Mouse (Mus musculus) Patski (cell line): ENCODE measurements around the gene Hivep3. TPM values are rescaled to one million over a fixed set of nuclear protein-coding genes. Genes with fewer than 3 reads are reported as not detected.

Source experiments
- ATAC-seq: fragments of 100-300 bp; one replicate; pipeline ENCODE4 v1.8.0; 2021
- CTCF ChIA-PET: fragments of 350-600 bp; sonication (Branson Sonifier 250); formaldehyde crosslinking; loops from one replicate; lab custom pipeline; 2022; ENCODE audit warnings: inconsistent platforms; lab: Charles Lee
- POLR2A ChIA-PET: fragments of 350-600 bp; sonication (Branson Sonifier 250); formaldehyde crosslinking; loops from one replicate; lab custom pipeline; 2022; ENCODE audit warnings: antibody characterized with exemption, inconsistent platforms; lab: Charles Lee
- DNase-seq: peaks from one replicate; pipeline ENCODE4 v3.0.0-alpha.2; 2011; ENCODE audit warnings: low read depth, low spot score
- H3K27me3 ChIP-seq: fragments of 371-371 bp; one replicate; pipeline ENCODE4 v1.5.1; 2021
- CTCF ChIP-seq: fragments of 100-300 bp; IDR thresholded peaks from one replicate; pipeline ENCODE4 v1.5.1; 2021
- in situ Hi-C: fragments of 300-500 bp; cut with MboI; formaldehyde crosslinking; loops from 3 replicates; pipeline ENCODE4 v1.11.1; 2018; ENCODE audit warnings: low pct_unique_long_range_greater_than_20kb, mixed read lengths
- polyA plus RNA-seq: library from polyadenylated mRNA; unstranded; gene quantifications from one replicate; pipeline ENCODE4 v1.2.3, GENCODE M21; 2021

Hivep3 gene
- polyA plus RNA-seq, 1 experiment from 2014 or later, result 4.4 TPM

- ChIA-PET CTCF (no interaction called here), POLR2A (no interaction called here)
- ATAC-seq (no peak), DNase-seq (no peak)
- no peak for TF ChIP-seq CTCF
- no peaks in the 10 kb centered on the region for H3K27me3 ChIP-seq
- in situ Hi-C loops, result no loop called here
Measured at GRCm38 (mm10) chr4:119921723-119922266, 188.2 kb downstream of the Hivep3 start.

DNA sequence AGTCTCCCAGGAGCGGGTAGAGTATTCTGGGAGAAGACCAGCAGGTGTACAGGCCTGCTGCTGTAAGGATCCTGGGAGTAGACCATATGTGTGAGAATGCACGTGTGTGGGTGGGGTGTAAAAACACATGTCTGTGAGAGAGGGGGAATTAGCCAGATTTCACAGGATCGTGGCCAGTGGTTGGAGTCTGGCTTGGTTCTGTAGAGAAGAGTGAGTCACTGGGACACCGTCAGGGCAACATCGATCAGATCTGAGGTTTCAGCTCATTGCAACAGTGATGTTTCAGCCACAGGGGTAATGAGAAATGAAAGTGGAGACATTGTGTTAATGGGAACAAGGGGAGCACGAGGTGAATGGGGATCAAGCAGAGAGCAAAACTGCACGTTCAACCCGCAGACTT is 189.4 kb downstream of the Hivep3 start:
- in situ Hi-C loops, result no loop called here
- no peak for TF ChIP-seq CTCF
- ChIA-PET CTCF (no interaction called here), POLR2A (no interaction called here)
- ATAC-seq (no peak), DNase-seq (no peak)
- no peaks in the 10 kb centered on the region for H3K27me3 ChIP-seq

DNA sequence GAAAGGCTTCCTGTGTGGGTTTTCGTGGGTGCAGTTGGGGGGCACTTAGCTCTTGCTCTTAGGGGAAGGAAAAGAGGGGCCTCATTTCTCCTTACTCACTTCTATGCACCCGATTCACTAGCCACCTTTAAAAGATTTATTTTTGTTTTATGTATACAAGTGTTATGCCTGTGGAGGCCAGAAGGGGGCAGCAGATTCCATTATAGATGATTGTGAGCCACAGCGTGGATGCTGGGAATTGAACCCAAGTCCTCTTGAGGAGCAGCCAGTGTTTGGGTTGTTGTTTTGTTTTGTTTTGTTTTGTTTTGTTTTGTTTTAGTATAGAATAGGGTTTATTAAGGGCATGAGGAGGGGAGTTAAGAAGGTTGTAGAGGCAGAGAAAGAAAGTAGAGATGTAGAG is 189.8 kb downstream of the Hivep3 start:
- ChIA-PET CTCF (interaction anchor here (1.5 kb wide), 1 partner anchor 14 kb away, joined by 4 read pairs; no protein-coding TSS in a partner anchor), POLR2A (no interaction called here)
- H3K27me3 ChIP-seq, result no peaks in the 10 kb centered on the region
- in situ Hi-C loops, result no loop called here
- no peak for DNase-seq
- peak; percentile 31 for TF ChIP-seq CTCF
- no peak for ATAC-seq

DNA sequence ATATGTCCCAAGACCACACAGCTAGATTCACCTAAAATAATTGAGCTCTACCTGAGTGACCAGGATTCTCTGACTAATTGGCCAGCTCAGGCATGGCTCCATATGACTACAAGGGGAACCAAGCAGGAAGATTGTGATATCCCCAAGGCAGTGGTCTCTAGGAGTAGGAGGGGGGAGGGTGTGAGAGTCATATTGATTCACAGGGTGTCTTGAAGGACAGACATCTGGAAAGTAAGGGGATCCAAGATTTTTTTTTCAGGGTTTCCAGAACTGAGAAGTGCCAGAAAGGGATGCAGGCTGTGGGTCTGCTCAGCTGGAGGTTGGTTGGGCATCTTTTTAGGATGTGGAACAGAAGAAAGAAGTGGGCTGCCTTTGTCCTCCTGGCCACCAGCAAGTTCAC is 191.5 kb downstream of the Hivep3 start:
- in situ Hi-C loops, result no loop called here
- ChIA-PET POLR2A (no interaction called here), CTCF (interaction anchor here (1.5 kb wide), 1 partner anchor 13 kb away, joined by 4 read pairs; no protein-coding TSS in a partner anchor)
- H3K27me3 ChIP-seq, result no peaks in the 10 kb centered on the region
- DNase-seq, result no peak
- no peak for TF ChIP-seq CTCF
- no peak for ATAC-seq

DNA sequence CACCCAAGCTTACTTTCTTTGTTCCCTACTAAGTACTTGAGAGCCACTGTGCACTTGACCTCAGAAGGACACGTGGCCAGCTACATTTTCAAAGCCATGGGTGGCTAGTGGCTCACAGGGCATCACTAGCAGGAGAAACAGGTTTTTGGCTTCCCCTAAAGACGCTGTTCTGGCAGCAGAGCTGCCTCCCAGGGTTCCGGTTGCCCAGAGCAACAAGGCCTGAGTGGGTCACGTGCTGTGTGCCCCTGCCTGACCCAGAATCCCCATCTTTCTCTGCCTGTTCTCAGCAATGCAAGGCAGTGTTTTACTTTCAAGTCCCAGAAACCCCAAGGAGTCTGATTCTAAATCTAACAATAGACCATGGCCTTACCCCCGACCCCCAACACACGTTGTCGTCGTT is 198.3 kb downstream of the Hivep3 start:
- ChIA-PET CTCF (no interaction called here), POLR2A (no interaction called here)
- in situ Hi-C loops, result no loop called here
- H3K27me3 ChIP-seq, result no peaks in the 10 kb centered on the region
- TF ChIP-seq CTCF, result no peak
- ATAC-seq, result no peak
- no peak for DNase-seq

DNA sequence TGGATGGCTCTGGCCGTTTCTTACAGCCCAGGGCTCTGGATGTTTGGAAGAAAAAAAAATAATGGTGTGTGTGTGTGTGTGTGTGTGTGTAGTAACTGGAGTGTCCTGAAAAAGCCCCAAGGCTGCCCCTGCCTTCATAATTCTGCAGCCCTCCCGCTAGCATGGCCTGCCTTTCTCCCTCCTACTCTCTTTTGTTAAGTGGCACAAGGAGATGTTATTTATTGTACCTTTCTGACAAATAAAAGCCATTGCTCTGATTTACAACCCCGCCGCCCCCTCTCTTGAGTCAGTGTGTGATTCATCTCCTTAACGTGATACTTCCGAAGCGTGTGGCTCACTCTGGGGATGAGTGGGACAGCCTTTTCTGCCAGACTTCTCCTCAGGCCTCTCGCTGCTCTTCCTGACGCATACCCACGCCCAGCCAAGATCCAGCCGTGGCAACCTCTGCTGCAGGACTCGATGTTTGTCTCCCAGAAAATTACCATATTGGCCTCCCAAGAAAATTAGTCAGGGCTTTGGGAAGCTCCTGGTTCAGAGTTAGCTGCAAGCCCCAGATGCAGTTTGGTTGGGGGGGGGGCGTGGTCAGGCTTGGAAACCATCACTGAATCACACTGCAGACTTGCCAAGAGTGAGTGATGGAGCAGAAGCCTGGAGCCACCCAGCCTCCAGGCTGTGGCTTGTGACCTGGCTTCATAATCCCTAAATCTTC is 199.1 kb downstream of the Hivep3 start:
- DNase-seq, result peak; percentile 75
- TF ChIP-seq CTCF, result no peak
- ATAC-seq, result peak; percentile 96
- in situ Hi-C loops, result no loop called here
- POLR2A ChIA-PET, result interaction anchor here (0.6 kb wide), 1 partner anchor 54 kb away, joined by 4 read pairs; no protein-coding TSS in a partner anchor
- no peaks in the 10 kb centered on the region for H3K27me3 ChIP-seq
- CTCF ChIA-PET, result no interaction called here

DNA sequence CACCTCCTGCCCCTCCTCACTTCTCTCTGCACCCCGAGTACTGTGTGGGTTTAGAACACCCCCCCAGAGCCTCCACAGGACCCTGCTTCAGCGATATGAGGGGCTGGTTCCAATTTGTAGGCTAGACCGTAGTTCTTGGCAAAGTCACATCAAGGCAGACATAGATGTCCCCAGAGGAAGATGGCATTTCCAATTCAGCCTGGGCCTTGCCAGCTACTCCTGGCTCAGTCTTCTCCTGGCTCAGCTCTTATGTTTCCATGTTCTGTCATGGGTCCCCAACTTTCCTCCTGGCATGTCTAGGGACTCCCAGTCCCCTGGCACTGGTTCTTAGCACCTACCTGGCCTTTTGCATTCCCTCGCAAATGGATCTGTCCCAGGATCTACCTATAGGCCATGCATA is 201.3 kb downstream of the Hivep3 start:
- TF ChIP-seq CTCF, result no peak
- in situ Hi-C loops, result no loop called here
- ChIA-PET CTCF (no interaction called here), POLR2A (no interaction called here)
- ATAC-seq (no peak), DNase-seq (no peak)
- no peaks in the 10 kb centered on the region for H3K27me3 ChIP-seq

- in situ Hi-C loops, result no loop called here
- POLR2A ChIA-PET, result no interaction called here
Measured at GRCm38 (mm10) chr4:119937876-119938275, 204.3 kb downstream of the Hivep3 start.

GRCm38 (mm10) chr4:119938518-119938917 is 204.9 kb downstream of the Hivep3 start:
- no peaks in the 10 kb centered on the region for H3K27me3 ChIP-seq
- ATAC-seq (no peak), DNase-seq (no peak)
- ChIA-PET CTCF (interaction anchor here (1.1 to 1.3 kb wide), 2 partner anchors 14 to 24 kb away, joined by 3 to 4 read pairs; no protein-coding TSS in a partner anchor), POLR2A (no interaction called here)
- no peak for TF ChIP-seq CTCF
- in situ Hi-C loops, result no loop called here

More at GRCm38 (mm10) chr4:119937876-119938275, 204.3 kb downstream of the Hivep3 start:
- ATAC-seq (no peak), DNase-seq (no peak)
- CTCF ChIA-PET, result interaction anchor here (1.3 kb wide), 1 partner anchor 14 kb away, joined by 4 read pairs; no protein-coding TSS in a partner anchor
- TF ChIP-seq CTCF, result no peak
- H3K27me3 ChIP-seq, result no peaks in the 10 kb centered on the region

DNA sequence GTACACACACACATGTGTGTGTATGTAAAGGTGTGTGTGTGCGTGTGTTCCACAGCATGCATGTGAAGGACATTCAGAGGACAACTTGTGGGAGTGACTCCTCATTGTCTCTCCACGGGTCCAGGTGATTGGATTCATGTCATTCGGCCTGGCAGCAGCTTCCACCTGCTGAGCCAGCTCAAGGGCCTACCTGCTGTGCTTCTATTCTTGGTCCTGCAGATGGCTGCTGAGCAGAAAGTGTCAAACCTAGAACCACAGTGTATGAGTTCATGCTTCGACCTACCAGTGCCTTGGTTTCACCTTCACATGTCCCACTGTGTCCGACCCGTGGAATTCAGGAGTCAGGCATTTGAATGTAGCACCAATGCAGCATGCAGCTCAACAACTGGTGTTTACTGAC is 206.2 kb downstream of the Hivep3 start:
- ATAC-seq (no peak), DNase-seq (no peak)
- in situ Hi-C loops, result no loop called here
- POLR2A ChIA-PET, result interaction anchor here (0.6 kb wide), 1 partner anchor 59 kb away, joined by 3 read pairs; no protein-coding TSS in a partner anchor
- no peaks in the 10 kb centered on the region for H3K27me3 ChIP-seq
- TF ChIP-seq CTCF, result no peak
- CTCF ChIA-PET, result interaction anchor here (1.1 kb wide), 1 partner anchor 23 kb away, joined by 3 read pairs; no protein-coding TSS in a partner anchor

DNA sequence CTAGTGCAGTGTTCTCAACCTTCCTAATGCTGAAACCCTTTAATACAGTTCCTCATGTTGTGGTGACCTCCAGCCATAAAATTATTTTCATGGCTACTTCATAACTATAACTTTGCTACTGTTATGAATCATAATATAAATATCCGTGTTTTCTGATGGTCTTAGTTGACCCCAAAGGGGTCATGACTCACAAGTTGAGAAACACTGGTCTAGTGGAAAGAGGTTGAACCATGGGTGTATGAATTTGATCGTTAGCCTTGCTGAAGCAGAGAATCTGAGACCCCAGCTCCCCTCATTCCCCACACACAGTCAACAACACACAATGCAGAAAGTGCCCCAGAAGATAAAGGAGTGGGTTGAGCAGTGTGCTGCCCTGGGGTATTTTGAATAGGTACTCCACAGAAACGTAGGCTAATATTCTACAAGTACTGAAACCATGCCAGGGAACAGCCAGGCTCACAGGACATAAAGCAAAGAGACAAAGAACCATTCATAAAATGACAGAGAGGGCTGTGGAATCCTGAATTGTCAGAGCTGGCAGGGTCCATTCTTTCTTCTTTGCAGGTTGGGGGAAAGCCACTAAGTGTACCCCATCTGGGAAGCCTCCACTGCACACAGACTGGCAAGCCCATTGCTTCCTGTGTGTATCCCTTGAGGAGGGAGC is 212.8 kb downstream of the Hivep3 start:
- in situ Hi-C loops, result no loop called here
- no peak for ATAC-seq
- ChIA-PET CTCF (no interaction called here), POLR2A (interaction anchor here (0.6 kb wide), 1 partner anchor 662 kb away, joined by 3 read pairs; no protein-coding TSS in a partner anchor)
- TF ChIP-seq CTCF, result no peak
- DNase-seq, result no peak
- H3K27me3 ChIP-seq, result no peaks in the 10 kb centered on the region
